Mouse (Mus musculus) T-helper 1 cell (primary cell): Measurements from ENCODE around the gene Zfp36l2.

Source experiments
- in situ Hi-C: fragments of 300-600 bp; cut with MboI, MseI; formaldehyde crosslinking; loops from one replicate; pipeline ENCODE4 v1.15.1; 2025; ENCODE audit warnings: high pct_unique_total_duplicates

Zfp36l2 gene

GRCm38 (mm10) chr17:84154302-84155028 lies 33.3 kb downstream of the Zfp36l2 start:
- in situ Hi-C loops, result no loop called here

- in situ Hi-C loops, result no loop called here
Measured at GRCm38 (mm10) chr17:84152976-84153786, 34.6 kb downstream of the Zfp36l2 start.

- in situ Hi-C loops, result no loop called here
Measured at GRCm38 (mm10) chr17:84152206-84152975, 35.4 kb downstream of the Zfp36l2 start.

GRCm38 (mm10) chr17:84151306-84151705 lies 36.4 kb downstream of the Zfp36l2 start:
- in situ Hi-C loops, result no loop called here

- in situ Hi-C loops, result no loop called here
Measured at GRCm38 (mm10) chr17:84150291-84150690, 37.5 kb downstream of the Zfp36l2 start.

GRCm38 (mm10) chr17:84149566-84149965 lies 38.2 kb downstream of the Zfp36l2 start:
- in situ Hi-C loops, result no loop called here

- in situ Hi-C loops, result no loop called here
Measured at GRCm38 (mm10) chr17:84148499-84149484, 39.0 kb downstream of the Zfp36l2 start.

- in situ Hi-C loops, result no loop called here
Measured at GRCm38 (mm10) chr17:84147183-84148108, 40.3 kb downstream of the Zfp36l2 start.

GRCm38 (mm10) chr17:84146458-84147182 lies 41.1 kb downstream of the Zfp36l2 start:
- in situ Hi-C loops, result no loop called here

- in situ Hi-C loops, result no loop called here
Measured at GRCm38 (mm10) chr17:84145826-84146287, 41.9 kb downstream of the Zfp36l2 start.

- in situ Hi-C loops, result no loop called here
Measured at GRCm38 (mm10) chr17:84144762-84145599, 42.8 kb downstream of the Zfp36l2 start.

- in situ Hi-C loops, result no loop called here
Measured at GRCm38 (mm10) chr17:84144130-84144529, 43.6 kb downstream of the Zfp36l2 start.

- in situ Hi-C loops, result no loop called here
Measured at GRCm38 (mm10) chr17:84143219-84143844, 44.4 kb downstream of the Zfp36l2 start.

- in situ Hi-C loops, result no loop called here
Measured at GRCm38 (mm10) chr17:84141691-84142090, 46.1 kb downstream of the Zfp36l2 start.

- in situ Hi-C loops, result no loop called here
Measured at GRCm38 (mm10) chr17:84140822-84141507, 46.8 kb downstream of the Zfp36l2 start.

GRCm38 (mm10) chr17:84137393-84138171 lies 50.2 kb downstream of the Zfp36l2 start:
- in situ Hi-C loops, result no loop called here
